Mouse (Mus musculus) embryonic facial prominence, embryonic 14.5 days (tissue): Measurements from ENCODE around the gene Sp6. TPM values are rescaled to one million over a fixed set of nuclear protein-coding genes. Genes with fewer than 3 reads are reported as not detected.
A peak's percentile ranks its signal among the peaks of the same experiment; 100 is the strongest.

Source experiments
- ATAC-seq: fragments of 200-750 bp; cut with Nextera tagmentation; 2 replicates; pipeline ENCODE4 v1.8.0; 2017; ENCODE audit warnings: low read depth, moderate number of reproducible peaks, moderate TSS enrichment
- DNase-seq: peaks from one replicate; pipeline ENCODE4 v3.0.0-alpha.2; 2015; ENCODE audit warnings: low spot score
- H3K27ac ChIP-seq: fragments of 300-500 bp; sonication (generic); replicated peaks from 2 replicates; pipeline ENCODE4 v1.5.1; 2014; ENCODE audit warnings: low read depth, mild to moderate bottlenecking, low read length, moderate library complexity
- H3K27me3 ChIP-seq: fragments of 300-500 bp; sonication (generic); replicated peaks from 2 replicates; pipeline ENCODE4 v1.6.1; 2014; ENCODE audit warnings: low read length; ENCODE audit not compliant: control insufficient read depth, insufficient read depth
- H3K36me3 ChIP-seq: fragments of 300-500 bp; sonication (generic); 2 replicates; pipeline ENCODE4 v1.6.1; 2014; ENCODE audit warnings: low read length, mixed read lengths; ENCODE audit not compliant: control insufficient read depth, insufficient read depth
- H3K4me1 ChIP-seq: fragments of 300-500 bp; sonication (generic); 2 replicates; pipeline ENCODE4 v1.6.1; 2014; ENCODE audit warnings: antibody characterized with exemption, low read length; ENCODE audit not compliant: control insufficient read depth, insufficient read depth
- H3K4me2 ChIP-seq: fragments of 300-500 bp; sonication (generic); 2 replicates; pipeline ENCODE4 v1.6.1; 2014; ENCODE audit warnings: low read depth, mild to moderate bottlenecking, low read length, moderate library complexity, mixed read lengths
- H3K4me3 ChIP-seq: fragments of 300-500 bp; sonication (generic); 2 replicates; pipeline ENCODE4 v1.5.1; 2014; ENCODE audit warnings: low read depth, mild to moderate bottlenecking, low read length
- H3K9ac ChIP-seq: fragments of 300-500 bp; sonication (generic); 2 replicates; pipeline ENCODE4 v1.6.1; 2014; ENCODE audit warnings: low read depth, mild to moderate bottlenecking, low read length, moderate library complexity, mixed read lengths
- H3K9me3 ChIP-seq: fragments of 300-500 bp; sonication (generic); 2 replicates; pipeline ENCODE4 v1.6.1; 2016; ENCODE audit warnings: low read length; ENCODE audit not compliant: control insufficient read depth
- WGBS: fragments of 180-500 bp; shearing (Covaris S2); extraction: QIAGEN DNeasy Blood & Tissue Kit; methylation state at CpG from one replicate; pipeline ENCODE4 v1.1.7; 2014; 5-methylcytosine and 5-hydroxymethylcytosine counted together
- polyA plus RNA-seq: library from polyadenylated mRNA; unstranded; fragments of >200 nt; fragmentation: Nextera tagmentation; extraction: Ambion mirVana; gene quantifications from 2 replicates; pipeline ENCODE4 v1.2.1, GENCODE M21; 2014

Sp6 gene
- polyA plus RNA-seq, 1 experiment from 2014 or later: 2.1 TPM

DNA sequence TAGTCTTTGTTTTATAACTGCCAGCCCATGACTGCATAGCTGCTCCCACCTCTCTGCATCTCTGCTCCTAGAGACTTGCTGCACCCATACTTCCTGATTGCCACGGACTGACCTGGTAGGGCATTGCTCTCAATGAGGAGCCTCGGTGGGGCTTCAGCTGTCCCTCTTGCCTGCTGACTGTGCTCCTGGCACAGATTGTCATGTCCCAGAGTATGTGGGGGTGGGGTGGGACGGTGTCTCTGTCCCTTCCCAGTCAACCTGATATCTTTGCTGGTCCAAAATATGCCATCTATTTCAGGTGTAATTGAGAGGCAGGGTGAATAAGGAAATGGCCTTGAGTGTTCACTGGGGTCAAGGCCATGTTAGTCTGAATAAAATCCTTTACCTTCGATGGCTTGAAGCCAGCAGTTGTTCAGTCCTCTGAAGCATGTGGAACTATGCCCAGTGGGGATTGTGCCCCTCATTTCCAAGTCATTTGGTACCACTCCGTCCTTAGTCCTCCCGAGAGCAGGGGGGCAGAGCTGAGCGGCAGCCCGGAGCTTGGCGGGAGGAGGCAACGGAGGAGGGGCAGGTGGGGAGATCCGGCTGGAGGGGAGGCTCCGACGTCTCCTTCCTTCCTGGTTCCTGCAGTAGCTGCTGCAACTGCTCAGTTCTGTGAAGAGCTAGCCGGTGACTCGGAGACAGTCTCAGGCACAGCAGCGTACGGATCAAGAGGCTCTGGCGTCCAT, 37.2 kb downstream of the Sp6 start, which contains the start of gene Osbpl7:
TSS of gene Osbpl7 (plus strand) at position 413 of the 728 bp plus-strand sequence.
- Histone ChIP-seq H3K4me1 (peaks cover 10% of the 10 kb centered on the region), H3K9me3 (no peaks in the 10 kb centered on the region), H3K4me2 (peak within 1 kb of the TSS; percentile 82), H3K36me3 (peaks cover 56% of the 10 kb centered on the region), H3K27me3 (no peaks in the 10 kb centered on the region), H3K9ac (peak within 1 kb of the TSS; percentile 81), H3K27ac (no peak within 1 kb of the TSS), H3K4me3 (peak within 1 kb of the TSS; percentile 67)
- ATAC-seq (peak; percentile 89), DNase-seq (peak; percentile 86)
- 5% methylated on average over 15 of the region's 18 CpGs for WGBS

DNA sequence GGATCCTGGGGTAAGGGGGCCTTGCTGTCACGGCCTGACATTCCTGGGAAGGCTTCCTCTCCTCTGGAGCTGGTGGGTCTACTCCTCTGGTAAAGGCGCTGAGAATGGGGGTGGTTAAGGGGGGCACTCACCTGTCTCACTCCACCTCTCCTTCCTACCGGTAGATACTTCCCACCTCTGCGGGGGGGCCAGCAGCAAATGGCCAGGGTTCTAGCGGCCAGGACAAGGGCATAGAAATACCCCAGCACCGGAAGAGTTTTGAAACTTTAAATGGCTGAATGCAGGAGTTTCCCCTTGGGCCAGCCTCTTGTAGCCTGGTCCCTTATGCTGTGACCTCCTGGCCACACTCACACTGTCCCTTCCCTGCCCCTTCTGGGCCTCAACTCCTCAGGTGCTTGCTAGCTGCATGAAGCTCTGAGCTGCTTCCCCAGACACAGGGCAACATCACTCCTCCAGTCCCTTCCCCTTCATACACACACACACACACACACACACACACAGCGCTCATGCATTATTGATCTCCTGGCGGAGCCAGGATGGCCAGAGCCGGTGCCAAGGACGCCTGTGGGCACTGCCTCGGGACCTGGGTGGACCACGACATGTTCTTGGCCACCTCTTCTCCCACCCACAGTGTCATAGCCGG, 37.9 kb downstream of the Sp6 start:
- Histone ChIP-seq H3K9me3 (no peaks in the 10 kb centered on the region), H3K9ac (peak overlapping the region; percentile 81), H3K4me3 (peak overlapping the region; percentile 67), H3K4me1 (peaks cover 10% of the 10 kb centered on the region), H3K36me3 (peaks cover 58% of the 10 kb centered on the region), H3K27me3 (no peaks in the 10 kb centered on the region), H3K4me2 (peak overlapping the region; percentile 82), H3K27ac (no peak overlapping the region)
- ATAC-seq: no peak
- no peak for DNase-seq
- WGBS: 28% methylated on average over 12 of the region's 13 CpGs

DNA sequence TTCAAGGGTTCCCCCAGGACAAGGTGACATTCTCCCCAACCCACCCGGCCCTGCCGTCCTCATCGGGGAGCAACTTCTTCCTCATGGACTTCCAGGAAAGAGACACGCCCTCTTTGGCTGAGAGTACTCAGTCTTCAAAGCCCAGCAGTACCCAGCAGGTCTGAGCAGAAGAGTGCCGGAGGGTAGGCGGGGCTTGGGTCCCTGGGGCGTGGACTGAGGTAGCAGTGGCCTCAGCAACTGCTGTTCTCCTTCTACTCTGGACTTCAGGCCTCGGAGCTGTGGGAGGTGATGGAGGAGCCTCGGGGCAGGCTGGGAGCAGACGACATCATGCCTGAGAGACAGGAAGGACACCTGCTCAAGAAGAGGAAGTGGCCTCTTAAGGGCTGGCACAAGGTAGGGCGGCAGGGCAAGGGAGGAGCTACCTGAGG, 39.0 kb downstream of the Sp6 start:
- peaks cover 62% of the 10 kb centered on the region for H3K36me3 ChIP-seq
- WGBS: 25% methylated on average over 7 of the region's 11 CpGs
- no peak for ATAC-seq
- H3K27ac ChIP-seq: no peak overlapping the region
- H3K4me3 ChIP-seq: no peak overlapping the region
- peak overlapping the region; percentile 81; the same call in 1 of the 2 replicates for H3K9ac ChIP-seq
- peak overlapping the region; percentile 82; the same call in 1 of the 2 replicates for H3K4me2 ChIP-seq
- peaks cover 10% of the 10 kb centered on the region for H3K4me1 ChIP-seq
- DNase-seq: no peak
- no peaks in the 10 kb centered on the region for H3K27me3 ChIP-seq
- H3K9me3 ChIP-seq: no peaks in the 10 kb centered on the region

DNA sequence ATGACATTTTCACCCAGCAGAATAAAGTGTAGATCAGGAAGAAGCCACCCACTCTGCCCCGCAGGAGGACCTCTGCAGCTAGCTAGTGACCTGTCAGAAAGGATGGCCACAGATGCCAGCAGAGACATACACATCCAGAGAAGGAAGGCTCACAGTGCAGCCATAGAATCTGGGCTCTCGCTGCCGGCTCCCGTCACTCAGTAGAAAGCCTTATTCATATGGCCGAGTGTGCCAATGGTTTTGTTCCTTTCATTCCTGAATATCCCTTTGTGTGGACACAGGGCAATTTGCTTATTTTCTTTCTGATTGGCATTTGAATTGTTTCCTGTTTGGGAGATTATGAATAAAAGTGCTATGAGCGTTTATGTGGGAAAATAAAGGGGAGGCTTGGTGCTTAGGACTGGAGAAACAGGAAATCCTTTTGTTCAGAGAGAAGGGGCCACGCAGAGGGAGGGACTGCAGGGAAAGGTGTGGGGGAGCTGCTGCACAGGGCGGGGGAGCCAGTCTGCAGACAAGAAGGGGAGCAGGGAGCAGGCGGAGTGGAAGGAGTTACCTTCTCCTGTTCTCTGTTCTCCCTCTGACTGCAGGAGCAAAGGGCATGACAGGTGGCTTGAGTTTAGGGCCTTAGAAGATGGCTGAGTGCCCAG, 50.2 kb downstream of the Sp6 start:
- ATAC-seq (peak; percentile 71), DNase-seq (peak; percentile 29)
- Histone ChIP-seq H3K27me3 (no peaks in the 10 kb centered on the region), H3K9ac (no peak overlapping the region), H3K36me3 (peaks cover 46% of the 10 kb centered on the region), H3K27ac (no peak overlapping the region; the same call in none of the 2 replicates), H3K4me3 (no peak overlapping the region), H3K4me2 (no peak overlapping the region), H3K9me3 (no peaks in the 10 kb centered on the region), H3K4me1 (no peaks in the 10 kb centered on the region)
- 36% methylated on average over 9 of the region's 9 CpGs for WGBS

DNA sequence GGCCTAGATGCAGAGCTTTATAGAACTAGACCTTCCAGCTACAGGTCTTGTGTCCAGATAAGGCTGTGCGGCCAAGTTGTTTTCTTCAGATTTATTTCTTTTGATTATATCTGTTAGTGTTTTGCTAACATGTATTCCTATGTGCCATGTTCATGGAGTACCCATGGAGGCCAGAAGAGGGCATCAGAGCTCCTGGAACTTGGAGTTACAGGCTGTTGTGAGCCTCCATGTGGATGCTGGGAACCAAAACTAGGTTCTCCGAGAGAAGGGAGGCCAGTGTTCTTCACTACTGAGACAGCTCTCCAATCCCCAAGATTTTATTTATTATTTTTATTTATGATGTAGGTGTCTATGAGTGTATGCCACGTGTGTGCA, 50.7 kb downstream of the Sp6 start:
- DNase-seq (no peak), ATAC-seq (no peak)
- Histone ChIP-seq H3K27me3 (no peaks in the 10 kb centered on the region), H3K4me3 (no peak overlapping the region), H3K36me3 (peaks cover 46% of the 10 kb centered on the region), H3K27ac (no peak overlapping the region; the same call in 1 of the 2 replicates), H3K4me2 (no peak overlapping the region), H3K4me1 (no peaks in the 10 kb centered on the region), H3K9ac (no peak overlapping the region), H3K9me3 (no peaks in the 10 kb centered on the region)
- 87% methylated on average over 3 of the region's 3 CpGs for WGBS

DNA sequence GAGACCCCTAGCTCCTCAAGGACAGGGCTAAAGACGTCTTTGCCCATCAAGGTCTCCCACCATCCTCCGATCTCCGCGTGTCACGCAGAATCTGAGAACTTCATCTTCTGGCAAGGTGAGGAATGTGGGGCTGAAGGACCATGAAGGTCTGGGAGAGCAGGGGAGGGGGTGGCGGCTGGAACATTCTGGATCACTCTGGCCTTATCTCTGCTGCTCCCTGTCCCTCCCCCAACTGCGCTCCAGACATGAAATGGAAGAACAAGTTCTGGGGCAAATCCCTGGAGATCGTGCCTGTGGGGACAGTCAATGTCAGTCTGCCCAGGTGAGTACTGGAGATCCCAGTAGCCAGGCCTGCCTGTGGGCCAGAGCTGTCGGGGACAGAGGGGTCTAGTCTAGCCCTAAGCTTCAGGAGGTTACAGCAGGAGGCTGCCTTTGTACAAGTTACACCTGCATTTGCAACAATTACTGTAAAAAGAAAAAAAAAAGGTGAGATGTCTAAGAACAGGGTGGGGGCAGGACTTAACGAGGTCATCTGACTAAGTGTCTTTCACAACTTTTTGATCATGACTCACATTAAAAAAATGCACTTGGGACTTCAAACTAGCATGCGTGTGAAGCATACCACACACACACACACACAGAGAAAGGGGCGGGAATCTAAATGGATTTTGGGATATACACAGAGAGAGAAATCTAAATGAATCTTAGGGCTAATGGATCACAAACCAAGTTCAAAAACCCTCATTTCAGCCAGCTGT, 52.5 kb downstream of the Sp6 start:
- no peak overlapping the region for H3K9ac ChIP-seq
- H3K36me3 ChIP-seq: peaks cover 33% of the 10 kb centered on the region
- H3K4me1 ChIP-seq: no peaks in the 10 kb centered on the region
- H3K27me3 ChIP-seq: no peaks in the 10 kb centered on the region
- DNase-seq (no peak), ATAC-seq (no peak)
- H3K4me2 ChIP-seq: no peak overlapping the region
- H3K27ac ChIP-seq: no peak overlapping the region
- no peaks in the 10 kb centered on the region for H3K9me3 ChIP-seq
- H3K4me3 ChIP-seq: no peak overlapping the region
- WGBS: 82% methylated on average over 12 of the region's 12 CpGs

DNA sequence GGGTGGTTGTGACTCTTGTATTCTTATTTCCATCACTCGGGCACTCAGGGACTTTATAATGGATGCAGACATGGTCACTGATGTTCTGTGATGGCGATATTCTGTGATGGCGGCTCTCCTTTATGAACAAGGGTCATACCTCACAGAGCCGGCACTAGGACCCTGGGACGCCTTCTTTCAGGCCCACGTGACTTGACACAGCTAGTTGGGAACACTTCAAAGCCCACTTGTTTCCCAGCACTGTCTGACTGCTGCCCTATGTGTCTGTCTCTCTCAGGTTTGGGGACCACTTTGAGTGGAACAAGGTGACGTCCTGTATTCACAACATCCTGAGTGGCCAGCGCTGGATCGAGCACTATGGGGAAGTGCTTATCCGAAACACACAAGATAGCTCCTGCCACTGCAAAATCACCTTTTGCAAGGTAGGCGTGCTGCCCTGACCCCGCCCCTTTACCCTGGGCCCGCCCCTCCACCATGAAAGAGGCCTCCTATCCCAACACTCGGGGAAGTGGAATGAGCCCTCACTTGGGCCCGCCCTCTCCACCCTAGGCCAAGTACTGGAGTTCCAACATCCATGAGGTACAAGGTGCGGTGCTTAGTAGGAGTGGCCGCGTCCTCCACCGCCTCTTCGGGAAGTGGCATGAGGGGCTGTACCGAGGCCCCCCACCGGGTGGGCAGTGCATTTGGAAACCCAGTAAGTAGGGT, 53.6 kb downstream of the Sp6 start:
- no peak overlapping the region for H3K4me3 ChIP-seq
- H3K4me1 ChIP-seq: no peaks in the 10 kb centered on the region
- H3K27ac ChIP-seq: no peak overlapping the region
- H3K36me3 ChIP-seq: peaks cover 24% of the 10 kb centered on the region
- no peaks in the 10 kb centered on the region for H3K27me3 ChIP-seq
- no peak overlapping the region for H3K4me2 ChIP-seq
- 0 out of 2 replicates have a peak, but pooled peaks have one; percentile 24 for ATAC-seq
- no peak for DNase-seq
- no peaks in the 10 kb centered on the region for H3K9me3 ChIP-seq
- 46% methylated on average over 22 of the region's 22 CpGs for WGBS
- H3K9ac ChIP-seq: no peak overlapping the region

DNA sequence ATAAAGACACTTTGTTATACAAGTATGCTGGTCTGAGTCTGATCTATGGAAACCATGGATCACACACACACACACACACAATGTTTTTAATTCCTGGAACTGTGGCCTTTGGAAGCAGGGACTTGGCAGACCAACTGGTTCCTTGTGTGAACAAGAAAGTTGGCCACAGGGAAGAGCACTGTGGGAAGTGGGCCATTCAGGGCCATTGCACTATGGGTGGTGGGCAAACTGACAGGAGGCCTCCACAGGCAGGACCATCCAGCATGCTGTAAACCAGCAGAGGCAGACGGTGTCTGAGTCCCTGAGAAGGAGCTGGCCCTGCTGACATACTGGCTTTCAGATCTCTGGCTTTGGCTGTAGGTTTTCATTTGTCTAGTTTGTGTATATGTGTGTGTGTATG, 56.1 kb downstream of the Sp6 start:
- Histone ChIP-seq H3K9ac (no peak overlapping the region), H3K9me3 (no peaks in the 10 kb centered on the region), H3K4me1 (no peaks in the 10 kb centered on the region), H3K36me3 (peaks cover 24% of the 10 kb centered on the region), H3K4me2 (no peak overlapping the region), H3K4me3 (no peak overlapping the region), H3K27ac (no peak overlapping the region), H3K27me3 (no peaks in the 10 kb centered on the region)
- DNase-seq (no peak), ATAC-seq (no peak)
- WGBS: 45% methylated on average over 1 of the region's 1 CpGs
